Mouse (Mus musculus) liver, embryonic 12.5 days (tissue): ENCODE results near the gene Ddit4. TPM values are rescaled to one million over a fixed set of nuclear protein-coding genes. Genes with fewer than 3 reads are reported as not detected.

Source experiments
- polyA plus RNA-seq: library from polyadenylated mRNA; unstranded; fragments of >200 nt; fragmentation: Nextera tagmentation; extraction: Ambion mirVana; gene quantifications from 2 replicates; pipeline ENCODE4 v1.2.1, GENCODE M21; 2016

Gene Ddit4
- polyA plus RNA-seq, 1 experiment from 2014 or later = 5.4 TPM

Other genes with a start within 250 kb of the Ddit4 start
- gene Micu1, start 249.4 kb downstream of the Ddit4 start, polyA plus RNA-seq = 40.4 and 40.5 TPM in 2 replicates
- gene Dnajb12, start 72.3 kb downstream of the Ddit4 start, polyA plus RNA-seq = 18.0 and 18.7 TPM in 2 replicates
- gene Ascc1, start 51.0 kb upstream of the Ddit4 start, polyA plus RNA-seq = 22.6 and 23.4 TPM in 2 replicates
- gene Anapc16, start 51.3 kb upstream of the Ddit4 start, polyA plus RNA-seq = 55.3 and 63.1 TPM in 2 replicates
- 0.10 and 0.13 TPM in 2 replicates for gene Spock2, start 154.4 kb upstream of the Ddit4 start, polyA plus RNA-seq